Mouse (Mus musculus) heart, adult 2 months (tissue): Measurements from ENCODE around the gene Stab1.

Experiments used
- CTCF ChIP-seq: fragments of 200-600 bp; IDR thresholded peaks from 2 replicates; pipeline ENCODE4 v1.8.1; 2022; ENCODE audit warnings: antibody characterized with exemption, mild to moderate bottlenecking, moderate library complexity
- EP300 ChIP-seq: fragments of 200-500 bp; IDR thresholded peaks from 2 replicates; pipeline ENCODE4 v1.6.1; 2011; ENCODE audit warnings: low read depth, low read length, control low read depth; ENCODE audit not compliant: insufficient read depth
- POLR2A ChIP-seq: fragments of 200-500 bp; IDR thresholded peaks from 2 replicates; pipeline ENCODE4 v1.6.1; 2011; ENCODE audit warnings: mild to moderate bottlenecking, low read depth, low read length, control low read depth; ENCODE audit not compliant: insufficient read depth

- no peak for TF ChIP-seq CTCF
- TF ChIP-seq POLR2A = 0 out of 2 replicates have a peak, but pooled peaks have one; percentile 29
- TF ChIP-seq EP300 = 0 out of 2 replicates have a peak, but pooled peaks have one; percentile 17
Observed at GRCm38 (mm10) chr14:31197547-31198516, 29.4 kb upstream of the Stab1 start.
